Comparison of ENCODE assay signal across 8 mouse cellular contexts in genomic region chr1:167598255-167599081, GRCm38 (mm10). TPM values are rescaled to one million over a fixed set of nuclear protein-coding genes. Genes with fewer than 3 reads are reported as not detected.
DNase-seq lines count a peak whose midpoint lies in the region; ATAC-seq and TF ChIP-seq lines count a peak whose summit lies in the region.

TSS of gene Rxrg (plus strand) at chr1:167598384.

- H3K27ac ChIP-seq in ES-Bruce4 (ENCODE audit: insufficient read depth, low read length) = no peak within 1 kb of the TSS
- peak within 1 kb of the TSS; percentile 76 for H3K27ac ChIP-seq in hindbrain, embryonic 10.5 days
- no peak within 1 kb of the TSS for H3K27ac ChIP-seq in lung, embryonic 16.5 days (ENCODE audit: low read length)

- H3K27me3 ChIP-seq in ES-Bruce4 (ENCODE audit: control insufficient read depth, insufficient read depth, low read length, poor library complexity, severe bottlenecking) = no peaks in the 10 kb centered on the region; the same call in 1 of the 2 replicates
- H3K27me3 ChIP-seq in hindbrain, embryonic 10.5 days (ENCODE audit: insufficient read depth, poor library complexity, severe bottlenecking) = peaks cover 53% of the 10 kb centered on the region
- peaks cover 29% of the 10 kb centered on the region for H3K27me3 ChIP-seq in lung, embryonic 16.5 days (ENCODE audit: control insufficient read depth, insufficient read depth, low read depth, low read length)

- WGBS in hindbrain, embryonic 10.5 days = under 1% methylated on average over 40 of the region's 40 CpGs
- 1% methylated on average over 40 of the region's 40 CpGs for WGBS in lung, embryonic 16.5 days

- H3K4me2 ChIP-seq in lung, embryonic 16.5 days (ENCODE audit: low read depth, low read length) = peak within 1 kb of the TSS; percentile 72

- no peak for TF ChIP-seq EP300 in ES-Bruce4 (IDR thresholded peaks at IDR 0.05; ENCODE audit: insufficient read depth, low read depth, low read length)

- DNase-seq in brain, embryonic 18.5 days (ENCODE audit: low read depth, low spot score) = peak; percentile 42
- peak; percentile 60 to 65 for DNase-seq in frontal cortex, postnatal 36 days (ENCODE audit: low spot score in 2 of 2)
- peak; percentile 84 for DNase-seq in hindbrain, embryonic 10.5 days (ENCODE audit: low spot score)
- peak; percentile 52 to 67 for DNase-seq in layer of hippocampus, postnatal 10 days (ENCODE audit: low spot score in 2 of 2)
- DNase-seq in retina, postnatal 1 day = peak; percentile 87
- DNase-seq in spleen, postnatal 14 days (ENCODE audit: low spot score in 2 of 2) = no peak

- H3K4me3 ChIP-seq in ES-Bruce4 (ENCODE audit: low read depth, low read length) = peak within 1 kb of the TSS; percentile 48
- H3K4me3 ChIP-seq in hindbrain, embryonic 10.5 days = peak within 1 kb of the TSS; percentile 55
- peak within 1 kb of the TSS; percentile 44 for H3K4me3 ChIP-seq in lung, embryonic 16.5 days (ENCODE audit: low read length)

- TF ChIP-seq CTCF in ES-Bruce4 (IDR thresholded peaks at IDR 0.05; ENCODE audit: low read depth, low read length) = no peak

- H3K9ac ChIP-seq in ES-Bruce4 (ENCODE audit: low read depth, poor library complexity, severe bottlenecking) = 0 out of 2 replicates have a peak within 1 kb of the TSS, but pooled peaks have one; percentile 16
- H3K9ac ChIP-seq in lung, embryonic 16.5 days (ENCODE audit: low read length) = peak within 1 kb of the TSS; percentile 32

- no peaks in the 10 kb centered on the region for H3K9me3 ChIP-seq in ES-Bruce4 (replicated peaks; ENCODE audit: control insufficient read depth, insufficient read depth, low read length, poor library complexity, severe bottlenecking)
- no peaks in the 10 kb centered on the region for H3K9me3 ChIP-seq in hindbrain, embryonic 10.5 days
- no peaks in the 10 kb centered on the region for H3K9me3 ChIP-seq in lung, embryonic 16.5 days (ENCODE audit: control insufficient read depth, low read length)

- peak; percentile 94 for ATAC-seq in lung, embryonic 16.5 days (ENCODE audit: low read depth)

- no peak for TF ChIP-seq POLR2A in ES-Bruce4 (IDR thresholded peaks at IDR 0.05; ENCODE audit: insufficient read depth, low read length)

- H3K4me1 ChIP-seq in ES-Bruce4 (ENCODE audit: control insufficient read depth, insufficient read depth, low read length) = peaks cover 4% of the 10 kb centered on the region
- peaks cover 31% of the 10 kb centered on the region for H3K4me1 ChIP-seq in hindbrain, embryonic 10.5 days (replicated peaks)
- peaks cover 8% of the 10 kb centered on the region; the same call in 1 of the 2 replicates for H3K4me1 ChIP-seq in lung, embryonic 16.5 days (replicated peaks; ENCODE audit: control insufficient read depth, insufficient read depth, low read length)

- no peaks in the 10 kb centered on the region for H3K36me3 ChIP-seq in ES-Bruce4 (ENCODE audit: control insufficient read depth, insufficient read depth, low read length, poor library complexity, severe bottlenecking)
- no peaks in the 10 kb centered on the region for H3K36me3 ChIP-seq in hindbrain, embryonic 10.5 days
- H3K36me3 ChIP-seq in lung, embryonic 16.5 days (ENCODE audit: control insufficient read depth, insufficient read depth, low read length) = no peaks in the 10 kb centered on the region

RNA-seq across cellular contexts. Expression of gene Rxrg, which starts in this region (rescaled TPM):
- polyA plus RNA-seq in ES-Bruce4 (2011; ENCODE audit: insufficient read depth, insufficient read length, low read depth, missing spikeins) = not detected in 2 replicates
- polyA plus RNA-seq in hindbrain, embryonic 10.5 days (2016; fragmentation: Nextera tagmentation; extraction: Ambion mirVana) = 5.1 and 6.7 TPM in 2 replicates
- 1 to 10 TPM; 8.4 to 9.4 TPM for total RNA-seq in layer of hippocampus, postnatal 10 days (2021)
- polyA plus RNA-seq in lung, embryonic 16.5 days (2015; fragmentation: Nextera tagmentation; extraction: Ambion mirVana) = 0.67 and 0.91 TPM in 2 replicates

Comparison
In these comparisons a context has a peak if more than half of its experiments do, and no peak if none do; other contexts are left out.
1. Peak in ATAC-seq, H3K4me3 ChIP-seq, H3K9ac ChIP-seq and H3K4me2 ChIP-seq in lung, embryonic 16.5 days; RNA of the gene not detected or under 1 TPM.
2. DNase-seq: peak in brain, embryonic 18.5 days (single experiment), frontal cortex, postnatal 36 days (2 of 2), hindbrain, embryonic 10.5 days (single experiment), layer of hippocampus, postnatal 10 days (2 of 2) and retina, postnatal 1 day (single experiment); none in spleen, postnatal 14 days (0 of 2).
3. Peak in every context shown above with its lines, with median percentiles within 50 percentile points of each other: H3K4me3 ChIP-seq.